Mouse (Mus musculus): ENCODE measurements around the gene Tdo2. TPM values are rescaled to one million over a fixed set of nuclear protein-coding genes. Genes with fewer than 3 reads are reported as not detected.

Gene Tdo2
- polyA plus RNA-seq, 1 experiment from 2014 or later = 3.1 TPM

- Histone ChIP-seq H3K27ac (ENCODE audit: low read depth) (no peak overlapping the region), H3K4me1 (ENCODE audit: insufficient read depth) (no peaks in the 10 kb centered on the region), H3K4me2 (no peak overlapping the region), H3K36me3 (ENCODE audit: insufficient read depth) (no peaks in the 10 kb centered on the region), H3K27me3 (ENCODE audit: insufficient read depth, low read length) (no peaks in the 10 kb centered on the region), H3K9me3 (ENCODE audit: low read depth, low read length) (no peaks in the 10 kb centered on the region), H3K9ac (no peak overlapping the region), H3K4me3 (ENCODE audit: low read depth, low read length) (no peak overlapping the region)
- TF ChIP-seq CTCF (IDR thresholded peaks at IDR 0.05; ENCODE audit: low read depth) = no peak
- 59% methylated on average over 1 of the region's 1 CpGs for WGBS
- ATAC-seq (ENCODE audit: insufficient read depth) = no peak
- no peak for DNase-seq
These were observed 46.9 kb downstream of the Tdo2 start for GRCm38 (mm10) chr3:81929073-81929472.

GRCm38 (mm10) chr3:81926764-81927325 is 49.2 kb downstream of the Tdo2 start:
- Histone ChIP-seq H3K36me3 (ENCODE audit: insufficient read depth) (no peaks in the 10 kb centered on the region), H3K27me3 (ENCODE audit: insufficient read depth, low read length) (no peaks in the 10 kb centered on the region), H3K4me1 (ENCODE audit: insufficient read depth) (no peaks in the 10 kb centered on the region), H3K4me3 (ENCODE audit: low read depth, low read length) (no peak overlapping the region), H3K27ac (ENCODE audit: low read depth) (no peak overlapping the region), H3K4me2 (no peak overlapping the region), H3K9ac (no peak overlapping the region), H3K9me3 (ENCODE audit: low read depth, low read length) (no peaks in the 10 kb centered on the region)
- DNase-seq = peak; percentile 19
- WGBS = 40% methylated on average over 9 of the region's 9 CpGs
- no peak for ATAC-seq (ENCODE audit: insufficient read depth)
- TF ChIP-seq CTCF (IDR thresholded peaks at IDR 0.05; ENCODE audit: low read depth) = no peak

GRCm38 (mm10) chr3:81925856-81926255 is 50.1 kb downstream of the Tdo2 start:
- H3K9ac ChIP-seq = no peak overlapping the region
- H3K27ac ChIP-seq (ENCODE audit: low read depth) = no peak overlapping the region
- no peaks in the 10 kb centered on the region for H3K36me3 ChIP-seq (ENCODE audit: insufficient read depth)
- no peaks in the 10 kb centered on the region for H3K4me1 ChIP-seq (ENCODE audit: insufficient read depth)
- ATAC-seq (ENCODE audit: insufficient read depth) = no peak
- TF ChIP-seq CTCF (IDR thresholded peaks at IDR 0.05; ENCODE audit: low read depth) = no peak
- no peak overlapping the region for H3K4me3 ChIP-seq (ENCODE audit: low read depth, low read length)
- no peaks in the 10 kb centered on the region for H3K9me3 ChIP-seq (ENCODE audit: low read depth, low read length)
- H3K27me3 ChIP-seq (ENCODE audit: insufficient read depth, low read length) = no peaks in the 10 kb centered on the region
- peak; percentile 25 for DNase-seq
- no peak overlapping the region for H3K4me2 ChIP-seq
- WGBS = 13% methylated on average over 5 of the region's 5 CpGs

GRCm38 (mm10) chr3:81924931-81925330 is 51.1 kb downstream of the Tdo2 start:
- TF ChIP-seq CTCF (IDR thresholded peaks at IDR 0.05; ENCODE audit: low read depth) = peak; percentile 78
- DNase-seq = peak; percentile 90

GRCm38 (mm10) chr3:81922910-81923309 is 53.1 kb downstream of the Tdo2 start:
- no peak overlapping the region for H3K4me3 ChIP-seq (ENCODE audit: low read depth, low read length)
- TF ChIP-seq CTCF (IDR thresholded peaks at IDR 0.05; ENCODE audit: low read depth) = peak; percentile 23
- H3K9me3 ChIP-seq (ENCODE audit: low read depth, low read length) = no peaks in the 10 kb centered on the region
- ATAC-seq (ENCODE audit: insufficient read depth) = peak; percentile 81; the same call in 1 of the 2 replicates
- no peak overlapping the region; the same call in 1 of the 2 replicates for H3K9ac ChIP-seq
- no peaks in the 10 kb centered on the region for H3K27me3 ChIP-seq (ENCODE audit: insufficient read depth, low read length)
- H3K36me3 ChIP-seq (ENCODE audit: insufficient read depth) = no peaks in the 10 kb centered on the region
- no peak overlapping the region for H3K27ac ChIP-seq (ENCODE audit: low read depth)
- H3K4me2 ChIP-seq = no peak overlapping the region
- peak; percentile 52 for DNase-seq
- WGBS = 14% methylated on average over 4 of the region's 4 CpGs
- no peaks in the 10 kb centered on the region for H3K4me1 ChIP-seq (ENCODE audit: insufficient read depth)

More at GRCm38 (mm10) chr3:81924931-81925330, 51.1 kb downstream of the Tdo2 start:
- H3K9ac ChIP-seq = no peak overlapping the region
- no peaks in the 10 kb centered on the region for H3K9me3 ChIP-seq (ENCODE audit: low read depth, low read length)
- H3K4me2 ChIP-seq = no peak overlapping the region
- no peak for ATAC-seq (ENCODE audit: insufficient read depth)
- no peaks in the 10 kb centered on the region for H3K4me1 ChIP-seq (ENCODE audit: insufficient read depth)
- no peak overlapping the region for H3K27ac ChIP-seq (ENCODE audit: low read depth)
- no peaks in the 10 kb centered on the region for H3K27me3 ChIP-seq (ENCODE audit: insufficient read depth, low read length)
- H3K4me3 ChIP-seq (ENCODE audit: low read depth, low read length) = no peak overlapping the region
- 2% methylated on average over 1 of the region's 1 CpGs for WGBS
- no peaks in the 10 kb centered on the region for H3K36me3 ChIP-seq (ENCODE audit: insufficient read depth)

- H3K9me3 ChIP-seq (ENCODE audit: low read depth, low read length) = no peaks in the 10 kb centered on the region
- H3K9ac ChIP-seq = no peak overlapping the region
- no peak overlapping the region for H3K27ac ChIP-seq (ENCODE audit: low read depth)
- no peak overlapping the region for H3K4me2 ChIP-seq
- H3K27me3 ChIP-seq (ENCODE audit: insufficient read depth, low read length) = no peaks in the 10 kb centered on the region
- no peak for TF ChIP-seq CTCF (IDR thresholded peaks at IDR 0.05; ENCODE audit: low read depth)
- DNase-seq = no peak
- H3K4me1 ChIP-seq (ENCODE audit: insufficient read depth) = no peaks in the 10 kb centered on the region
- no peak for ATAC-seq (ENCODE audit: insufficient read depth)
- no peak overlapping the region for H3K4me3 ChIP-seq (ENCODE audit: low read depth, low read length)
- no peaks in the 10 kb centered on the region for H3K36me3 ChIP-seq (ENCODE audit: insufficient read depth)
- WGBS = 51% methylated on average over 3 of the region's 3 CpGs
These were observed 56.3 kb downstream of the Tdo2 start for GRCm38 (mm10) chr3:81919681-81920080.

- H3K9me3 ChIP-seq (ENCODE audit: low read depth, low read length) = no peaks in the 10 kb centered on the region
- no peaks in the 10 kb centered on the region for H3K4me1 ChIP-seq (ENCODE audit: insufficient read depth)
- no peaks in the 10 kb centered on the region for H3K36me3 ChIP-seq (ENCODE audit: insufficient read depth)
- TF ChIP-seq CTCF (IDR thresholded peaks at IDR 0.05; ENCODE audit: low read depth) = no peak
- no peak overlapping the region for H3K27ac ChIP-seq (ENCODE audit: low read depth)
- H3K4me2 ChIP-seq = no peak overlapping the region
- H3K4me3 ChIP-seq (ENCODE audit: low read depth, low read length) = no peak overlapping the region
- WGBS = 77% methylated on average over 8 of the region's 8 CpGs
- DNase-seq (no peak), ATAC-seq (ENCODE audit: insufficient read depth) (no peak)
- no peak overlapping the region for H3K9ac ChIP-seq
- no peaks in the 10 kb centered on the region for H3K27me3 ChIP-seq (ENCODE audit: insufficient read depth, low read length)
These were observed 57.8 kb downstream of the Tdo2 start for GRCm38 (mm10) chr3:81918215-81918614.
